Mouse (Mus musculus) kidney, adult 2 months (tissue): ENCODE measurements around the gene 4933427D14Rik.

Experiments used
- CTCF ChIP-seq: fragments of 200-500 bp; conservative IDR thresholded peaks from 2 replicates; pipeline ENCODE4 v1.5.1; 2011; ENCODE audit warnings: low read depth, mild to moderate bottlenecking, control low read depth, low read length, moderate library complexity, mixed read lengths; ENCODE audit not compliant: insufficient read depth, insufficient read length
- POLR2A ChIP-seq: fragments of 200-500 bp; IDR thresholded peaks from one replicate; pipeline ENCODE4 v1.6.1; 2011; ENCODE audit warnings: low read depth, low read length, control low read depth

GRCm38 (mm10) chr11:72215410-72215797, 8.1 kb upstream of the 4933427D14Rik start, which contains the start of gene Med31:
- no peak for TF ChIP-seq POLR2A
- TF ChIP-seq CTCF = no peak
